Mouse (Mus musculus) brown adipose tissue, adult 24 weeks (tissue): ENCODE measurements around the gene Wwox. TPM values are rescaled to one million over a fixed set of nuclear protein-coding genes. Genes with fewer than 3 reads are reported as not detected.
A peak's percentile ranks its signal among the peaks of the same experiment; 100 is the strongest.

Source experiments
- H3K27ac ChIP-seq: fragments of 200-500 bp; replicated peaks from 2 replicates; pipeline ENCODE4 v1.5.1; 2012; ENCODE audit warnings: low read depth, mild to moderate bottlenecking, low read length
- H3K4me1 ChIP-seq: fragments of 200-500 bp; 2 replicates; pipeline ENCODE4 v1.6.1; 2012; ENCODE audit warnings: low read length, mixed read lengths; ENCODE audit not compliant: control insufficient read depth, insufficient read depth, insufficient read length
- H3K4me3 ChIP-seq: fragments of 200-500 bp; 2 replicates; pipeline ENCODE4 v1.5.1; 2012; ENCODE audit warnings: low read depth, mild to moderate bottlenecking, low read length, moderate library complexity; ENCODE audit not compliant: insufficient read depth
- polyA plus RNA-seq: library from polyadenylated mRNA; stranded (reverse); fragments of >200 nt; gene quantifications from 2 replicates; pipeline ENCODE4 v1.2.4, GENCODE M21; 2012; ENCODE audit not compliant: missing spikeins, insufficient read depth, insufficient read length

Gene Wwox
- polyA plus RNA-seq, 1 experiment = 11.8 TPM

DNA sequence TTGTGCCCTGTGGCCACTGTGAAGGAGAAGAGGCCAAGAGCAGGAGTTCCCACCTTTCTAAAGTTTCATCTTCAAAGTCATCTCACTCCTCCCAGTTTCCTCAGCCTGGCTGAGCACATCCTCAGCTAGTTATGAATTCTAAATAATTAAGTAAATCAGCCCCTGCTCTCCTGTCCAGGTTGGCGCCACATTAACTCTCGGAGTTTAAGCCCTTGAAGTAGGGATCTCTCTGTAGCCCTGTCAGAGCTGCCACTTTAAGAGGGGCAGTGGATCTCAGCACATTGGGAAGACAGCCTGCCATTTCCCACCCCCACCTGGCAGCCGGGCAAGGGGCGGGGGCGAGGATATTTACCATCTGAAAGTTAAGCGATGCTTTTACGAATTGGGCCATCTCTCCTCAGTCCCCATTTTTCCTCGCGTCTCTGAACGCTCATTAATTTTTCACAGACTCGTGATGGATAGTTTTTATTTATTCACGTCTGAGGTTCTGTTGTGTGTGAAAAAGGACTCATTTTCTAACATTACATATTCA lies 150.9 kb downstream of the Wwox start:
- Histone ChIP-seq H3K4me3 (no peak overlapping the region), H3K27ac (no peak overlapping the region), H3K4me1 (no peaks in the 10 kb centered on the region)

DNA sequence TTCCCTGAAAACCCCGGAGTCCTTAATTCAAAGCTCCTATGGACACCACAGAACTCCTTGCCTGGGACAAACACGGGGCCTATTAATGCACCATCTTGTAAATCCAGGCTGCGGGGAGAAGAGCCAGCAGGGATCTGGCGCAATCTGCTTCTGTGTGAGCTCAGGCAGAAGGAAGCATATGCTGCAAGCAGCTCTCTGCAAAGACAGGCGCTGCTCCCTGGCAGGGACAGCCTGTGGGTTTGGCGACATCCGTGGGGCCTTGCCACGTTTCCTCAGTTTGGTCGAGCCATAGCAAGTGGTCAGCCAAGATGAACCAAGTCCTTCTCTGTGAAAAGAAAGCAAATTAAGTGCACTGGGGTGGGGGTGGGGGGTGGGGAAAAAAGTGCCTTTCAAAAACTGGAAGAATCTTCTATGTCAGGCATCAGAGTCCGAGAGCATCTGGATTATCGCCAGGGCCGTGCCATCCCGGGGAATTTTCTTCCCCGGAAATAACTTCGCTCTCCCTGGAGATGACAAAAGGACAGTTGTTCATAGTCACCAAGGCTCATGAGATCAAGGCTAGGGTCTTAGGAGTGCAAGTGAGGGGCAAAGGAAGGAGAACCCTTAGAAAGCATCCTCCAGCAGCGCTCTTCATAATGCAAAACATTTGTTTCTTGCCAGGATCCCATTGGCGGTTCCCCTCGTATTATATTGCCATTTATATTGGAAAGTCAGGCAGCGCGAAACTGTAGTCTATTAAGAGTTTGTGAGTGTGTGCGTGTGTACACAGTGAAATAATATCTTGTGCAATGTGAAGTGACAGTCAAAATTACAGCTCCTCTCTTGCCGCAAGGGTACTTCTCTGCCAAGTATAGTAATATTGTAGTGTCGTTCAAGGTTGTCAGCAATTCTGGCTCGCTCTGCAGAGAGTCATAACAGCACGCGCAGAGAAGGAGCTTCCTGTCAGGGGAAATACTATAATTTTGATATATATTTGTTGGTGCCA lies 152.1 kb downstream of the Wwox start:
- Histone ChIP-seq H3K27ac (no peak overlapping the region; the same call in 1 of the 2 replicates), H3K4me3 (peak overlapping the region; percentile 19), H3K4me1 (no peaks in the 10 kb centered on the region)

DNA sequence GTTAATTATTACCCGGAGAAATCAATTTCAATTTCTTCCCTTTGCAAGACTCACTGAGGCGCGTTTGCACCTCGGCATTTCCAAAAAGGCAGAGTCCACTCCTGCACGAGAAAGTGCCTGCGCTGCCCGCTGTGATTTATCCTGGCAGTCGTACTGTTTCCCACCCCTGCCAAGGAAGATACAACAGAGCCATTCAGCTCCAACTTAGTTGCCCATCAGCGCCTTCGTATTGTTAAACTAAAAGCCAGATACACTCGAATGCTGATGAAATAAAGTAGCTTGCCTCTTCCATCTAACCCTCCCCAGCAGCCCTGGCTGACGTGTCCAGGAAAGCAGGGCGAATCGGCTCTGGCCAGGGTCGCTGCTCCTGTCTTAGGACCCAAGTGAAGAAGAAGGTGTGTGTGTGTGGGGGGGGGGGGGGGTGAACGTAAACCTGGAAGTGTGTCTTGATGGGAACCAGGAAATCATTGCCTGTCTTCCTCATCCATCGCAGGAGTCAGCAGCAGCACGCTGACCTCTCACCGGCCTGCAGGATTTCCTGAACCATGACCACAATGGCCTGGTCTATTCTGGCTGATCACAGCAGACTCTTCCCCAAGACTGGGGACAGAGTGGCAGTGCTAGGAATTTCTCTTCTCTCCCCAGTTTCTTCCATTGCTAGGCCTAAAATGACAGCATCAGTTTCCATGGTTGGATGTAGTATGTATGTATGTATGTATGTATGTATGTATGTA lies 154.1 kb downstream of the Wwox start:
- no peak overlapping the region for H3K27ac ChIP-seq
- no peaks in the 10 kb centered on the region for H3K4me1 ChIP-seq
- peak overlapping the region; percentile 12; the same call in 1 of the 2 replicates for H3K4me3 ChIP-seq

- no peaks in the 10 kb centered on the region for H3K4me1 ChIP-seq
- H3K4me3 ChIP-seq = no peak overlapping the region
- H3K27ac ChIP-seq = no peak overlapping the region
Measured at GRCm38 (mm10) chr8:114594811-114595210, 155.4 kb downstream of the Wwox start.

GRCm38 (mm10) chr8:114599555-114599954 lies 160.1 kb downstream of the Wwox start:
- 0 out of 2 replicates have a peak, but pooled peaks cover 6% of the 10 kb centered on the region for H3K4me1 ChIP-seq
- no peak overlapping the region for H3K4me3 ChIP-seq
- no peak overlapping the region for H3K27ac ChIP-seq

- Histone ChIP-seq H3K27ac (no peak overlapping the region), H3K4me1 (0 out of 2 replicates have a peak, but pooled peaks cover 6% of the 10 kb centered on the region), H3K4me3 (no peak overlapping the region)
Measured at GRCm38 (mm10) chr8:114600196-114600595, 160.7 kb downstream of the Wwox start.

DNA sequence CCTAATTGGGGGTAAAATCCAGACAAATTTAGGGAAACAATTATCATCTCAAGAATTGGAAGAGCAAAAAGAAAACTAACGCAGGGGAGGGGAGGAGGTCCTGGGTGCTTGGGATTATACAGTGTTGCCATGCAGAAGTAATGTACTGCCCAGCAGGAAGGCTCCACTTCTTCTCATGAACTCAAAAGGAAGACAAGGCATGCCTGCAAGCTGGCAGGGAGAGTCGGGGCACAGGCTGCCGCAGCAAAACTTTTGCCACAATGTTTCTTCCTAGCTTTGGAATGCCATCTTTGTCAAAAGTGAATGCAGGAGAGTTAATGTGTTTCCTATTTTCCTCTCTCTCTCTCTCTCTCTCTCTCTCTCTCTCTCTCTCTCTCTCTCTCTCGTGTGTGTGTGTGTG lies 163.6 kb downstream of the Wwox start:
- Histone ChIP-seq H3K4me3 (no peak overlapping the region), H3K4me1 (0 out of 2 replicates have a peak, but pooled peaks cover 6% of the 10 kb centered on the region), H3K27ac (no peak overlapping the region)

GRCm38 (mm10) chr8:114603561-114603960 lies 164.1 kb downstream of the Wwox start:
- Histone ChIP-seq H3K4me3 (no peak overlapping the region; the same call in 1 of the 2 replicates), H3K4me1 (0 out of 2 replicates have a peak, but pooled peaks cover 6% of the 10 kb centered on the region), H3K27ac (no peak overlapping the region; the same call in 1 of the 2 replicates)

GRCm38 (mm10) chr8:114604315-114604714 lies 164.9 kb downstream of the Wwox start:
- Histone ChIP-seq H3K27ac (peak overlapping the region; percentile 9; the same call in 1 of the 2 replicates), H3K4me1 (0 out of 2 replicates have a peak, but pooled peaks cover 6% of the 10 kb centered on the region), H3K4me3 (peak overlapping the region; percentile 23; the same call in 1 of the 2 replicates)

- Histone ChIP-seq H3K4me3 (no peak overlapping the region), H3K27ac (no peak overlapping the region), H3K4me1 (0 out of 2 replicates have a peak, but pooled peaks cover 6% of the 10 kb centered on the region)
Measured at GRCm38 (mm10) chr8:114605651-114606050, 166.2 kb downstream of the Wwox start.

- Histone ChIP-seq H3K4me3 (no peak overlapping the region), H3K4me1 (peaks cover 4% of the 10 kb centered on the region; the same call in 1 of the 2 replicates), H3K27ac (no peak overlapping the region)
Measured at GRCm38 (mm10) chr8:114609330-114609729, 169.9 kb downstream of the Wwox start.

DNA sequence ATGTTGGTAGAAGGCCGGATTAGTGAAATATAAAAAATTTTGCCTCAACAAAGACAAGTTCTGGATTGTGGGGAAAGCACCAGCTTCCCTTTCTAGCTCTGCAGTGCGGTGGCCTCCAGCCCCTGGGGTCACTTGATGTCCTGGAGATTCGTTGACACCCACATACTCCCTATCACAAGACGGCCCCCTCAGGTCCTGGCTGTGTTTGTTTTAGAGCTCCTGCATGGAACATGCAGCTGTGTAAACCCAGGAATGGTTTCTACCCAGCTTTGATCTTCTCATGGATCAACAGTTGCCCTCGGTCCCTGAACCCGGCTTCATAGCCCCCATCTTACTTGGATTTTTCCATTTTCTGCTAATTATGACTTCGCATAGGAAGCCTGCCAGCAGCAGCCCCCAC lies 171.6 kb downstream of the Wwox start:
- Histone ChIP-seq H3K4me3 (no peak overlapping the region), H3K4me1 (peaks cover 2% of the 10 kb centered on the region; the same call in 1 of the 2 replicates), H3K27ac (no peak overlapping the region)

DNA sequence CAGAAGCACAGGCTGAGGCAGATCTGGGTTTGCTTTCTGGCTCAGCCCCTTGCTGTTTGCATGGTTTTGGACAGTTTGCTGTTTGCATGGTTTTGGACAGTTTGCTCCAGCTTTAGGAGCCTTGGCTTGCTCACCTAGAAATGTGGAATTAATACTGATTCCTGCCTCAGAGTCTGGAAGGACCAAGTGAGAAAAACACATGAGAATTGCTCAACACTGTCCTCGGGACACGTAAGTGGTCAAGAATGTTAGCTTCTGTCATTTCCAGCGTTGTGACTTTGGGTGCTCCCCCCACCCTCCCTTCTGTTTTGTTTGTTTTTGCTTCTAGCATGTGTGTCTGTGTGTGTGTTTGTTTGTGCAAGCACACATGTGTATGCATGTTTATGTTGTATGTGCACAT lies 172.6 kb downstream of the Wwox start:
- Histone ChIP-seq H3K4me3 (no peak overlapping the region), H3K4me1 (peaks cover 2% of the 10 kb centered on the region; the same call in 1 of the 2 replicates), H3K27ac (no peak overlapping the region)

GRCm38 (mm10) chr8:114615413-114615812 lies 176.0 kb downstream of the Wwox start:
- Histone ChIP-seq H3K4me1 (peaks cover 2% of the 10 kb centered on the region; the same call in 1 of the 2 replicates), H3K27ac (no peak overlapping the region), H3K4me3 (no peak overlapping the region; the same call in 1 of the 2 replicates)

- Histone ChIP-seq H3K4me3 (peak overlapping the region; percentile 17), H3K4me1 (peaks cover 2% of the 10 kb centered on the region; the same call in 1 of the 2 replicates), H3K27ac (0 out of 2 replicates have a peak overlapping the region, but pooled peaks have one; percentile 36)
Measured at GRCm38 (mm10) chr8:114615908-114616307, 176.5 kb downstream of the Wwox start.
